Mouse (Mus musculus): ENCODE data around the gene Ceacam16. TPM values are rescaled to one million over a fixed set of nuclear protein-coding genes. Genes with fewer than 3 reads are reported as not detected.

The Ceacam16 gene
- polyA plus RNA-seq, 2 experiments = 0.04 TPM; not detected in 1

- Histone ChIP-seq H3K9ac (replicated peaks) (no peak overlapping the region), H3K27ac (no peak overlapping the region), H3K27me3 (ENCODE audit: control insufficient read depth, insufficient read depth, low read length) (no peaks in the 10 kb centered on the region), H3K36me3 (replicated peaks; ENCODE audit: control insufficient read depth, insufficient read depth, low read depth) (no peaks in the 10 kb centered on the region), H3K4me3 (ENCODE audit: insufficient read depth in 1 of 2, low read depth in 2 of 2, low read length in 2 of 2) (no peak overlapping the region), H3K9me3 (ENCODE audit: control insufficient read depth, low read length) (no peaks in the 10 kb centered on the region), H3K4me2 (ENCODE audit: low read depth) (no peak overlapping the region), H3K4me1 (replicated peaks; ENCODE audit: control insufficient read depth in 2 of 2, insufficient read depth in 2 of 2, low read length in 1 of 2) (no peaks in the 10 kb centered on the region; a peak in 1 of 4 replicates)
- 19% methylated on average over 3 of the region's 3 CpGs for WGBS (ENCODE audit: insufficient replicate concordance)
- ATAC-seq (ENCODE audit: insufficient read depth) (no peak), DNase-seq (ENCODE audit: low read depth in 3 of 3, low spot score in 3 of 3) (no peak)
- no peak for TF ChIP-seq CTCF (IDR thresholded peaks at IDR 0.05; ENCODE audit: low read depth)
- TF ChIP-seq EP300 (IDR thresholded peaks at IDR 0.05; ENCODE audit: low read depth) = no peak
Measured at GRCm38 (mm10) chr7:19836843-19837242, 24.3 kb downstream of the Ceacam16 start.

GRCm38 (mm10) chr7:19834055-19834454, 27.0 kb downstream of the Ceacam16 start:
- H3K4me1 ChIP-seq (replicated peaks; ENCODE audit: control insufficient read depth in 2 of 2, insufficient read depth in 2 of 2, low read length in 1 of 2) = peaks cover 0 to 5% of the 10 kb centered on the region in 2 experiments; a peak in 2 of 4 replicates
- no peaks in the 10 kb centered on the region for H3K9me3 ChIP-seq (ENCODE audit: control insufficient read depth, low read length)
- no peak overlapping the region for H3K4me2 ChIP-seq (ENCODE audit: low read depth)
- no peak overlapping the region for H3K4me3 ChIP-seq (ENCODE audit: insufficient read depth in 1 of 2, low read depth in 2 of 2, low read length in 2 of 2)
- ATAC-seq (ENCODE audit: insufficient read depth) (no peak), DNase-seq (ENCODE audit: low read depth in 3 of 3, low spot score in 3 of 3) (no peak)
- no peak overlapping the region for H3K27ac ChIP-seq
- 46% methylated on average over 3 of the region's 3 CpGs for WGBS (ENCODE audit: insufficient replicate concordance)
- H3K9ac ChIP-seq (replicated peaks) = no peak overlapping the region
- no peaks in the 10 kb centered on the region for H3K27me3 ChIP-seq (ENCODE audit: control insufficient read depth, insufficient read depth, low read length)
- H3K36me3 ChIP-seq (replicated peaks; ENCODE audit: control insufficient read depth, insufficient read depth, low read depth) = no peaks in the 10 kb centered on the region
- peak; percentile 23; the same call in 1 of the 2 replicates for TF ChIP-seq CTCF (IDR thresholded peaks at IDR 0.05; ENCODE audit: low read depth)
- TF ChIP-seq EP300 (IDR thresholded peaks at IDR 0.05; ENCODE audit: low read depth) = no peak

GRCm38 (mm10) chr7:19831837-19832236, 29.3 kb downstream of the Ceacam16 start:
- TF ChIP-seq EP300 (IDR thresholded peaks at IDR 0.05; ENCODE audit: low read depth) (no peak), CTCF (IDR thresholded peaks at IDR 0.05; ENCODE audit: low read depth) (no peak)
- no peak for ATAC-seq (ENCODE audit: insufficient read depth)
- no peak for DNase-seq (ENCODE audit: low read depth in 3 of 3, low spot score in 3 of 3)
- Histone ChIP-seq H3K27ac (no peak overlapping the region), H3K36me3 (replicated peaks; ENCODE audit: control insufficient read depth, insufficient read depth, low read depth) (no peaks in the 10 kb centered on the region), H3K4me3 (ENCODE audit: insufficient read depth in 1 of 2, low read depth in 2 of 2, low read length in 2 of 2) (no peak overlapping the region), H3K4me1 (replicated peaks; ENCODE audit: control insufficient read depth in 2 of 2, insufficient read depth in 2 of 2, low read length in 1 of 2) (peaks cover 0 to 5% of the 10 kb centered on the region in 2 experiments; a peak in 2 of 4 replicates), H3K9me3 (ENCODE audit: control insufficient read depth, low read length) (no peaks in the 10 kb centered on the region), H3K27me3 (ENCODE audit: control insufficient read depth, insufficient read depth, low read length) (no peaks in the 10 kb centered on the region), H3K9ac (replicated peaks) (no peak overlapping the region), H3K4me2 (ENCODE audit: low read depth) (no peak overlapping the region)
- WGBS (ENCODE audit: insufficient replicate concordance) = 47% methylated on average over 9 of the region's 9 CpGs

- Histone ChIP-seq H3K4me3 (ENCODE audit: insufficient read depth in 1 of 2, low read depth in 2 of 2, low read length in 2 of 2) (no peak overlapping the region), H3K27ac (no peak overlapping the region), H3K9ac (replicated peaks) (no peak overlapping the region), H3K27me3 (ENCODE audit: control insufficient read depth, insufficient read depth, low read length) (no peaks in the 10 kb centered on the region), H3K4me2 (ENCODE audit: low read depth) (peak overlapping the region; percentile 6; the same call in 1 of the 2 replicates), H3K9me3 (ENCODE audit: control insufficient read depth, low read length) (no peaks in the 10 kb centered on the region), H3K4me1 (replicated peaks; ENCODE audit: control insufficient read depth in 2 of 2, insufficient read depth in 2 of 2, low read length in 1 of 2) (peaks cover 0 to 5% of the 10 kb centered on the region in 2 experiments; a peak in 2 of 4 replicates), H3K36me3 (replicated peaks; ENCODE audit: control insufficient read depth, insufficient read depth, low read depth) (no peaks in the 10 kb centered on the region)
- ATAC-seq (ENCODE audit: insufficient read depth) (peak; percentile 70), DNase-seq (ENCODE audit: low read depth in 3 of 3, low spot score in 3 of 3) (no peak)
- 18% methylated on average over 13 of the region's 13 CpGs for WGBS (ENCODE audit: insufficient replicate concordance)
- TF ChIP-seq EP300 (IDR thresholded peaks at IDR 0.05; ENCODE audit: low read depth) = no peak
- no peak for TF ChIP-seq CTCF (IDR thresholded peaks at IDR 0.05; ENCODE audit: low read depth)
Measured at GRCm38 (mm10) chr7:19830682-19831156, 30.4 kb downstream of the Ceacam16 start.

GRCm38 (mm10) chr7:19829694-19830093, 31.4 kb downstream of the Ceacam16 start:
- Histone ChIP-seq H3K27ac (no peak overlapping the region), H3K4me3 (ENCODE audit: insufficient read depth in 1 of 2, low read depth in 2 of 2, low read length in 2 of 2) (no peak overlapping the region), H3K9ac (replicated peaks) (no peak overlapping the region), H3K36me3 (replicated peaks; ENCODE audit: control insufficient read depth, insufficient read depth, low read depth) (no peaks in the 10 kb centered on the region), H3K4me1 (replicated peaks; ENCODE audit: control insufficient read depth in 2 of 2, insufficient read depth in 2 of 2, low read length in 1 of 2) (peaks cover 0 to 9% of the 10 kb centered on the region in 2 experiments; a peak in 2 of 4 replicates), H3K4me2 (ENCODE audit: low read depth) (no peak overlapping the region), H3K9me3 (ENCODE audit: control insufficient read depth, low read length) (no peaks in the 10 kb centered on the region), H3K27me3 (ENCODE audit: control insufficient read depth, insufficient read depth, low read length) (no peaks in the 10 kb centered on the region)
- ATAC-seq (ENCODE audit: insufficient read depth) = no peak
- DNase-seq (ENCODE audit: low read depth in 3 of 3, low spot score in 3 of 3) = no peak
- TF ChIP-seq EP300 (IDR thresholded peaks at IDR 0.05; ENCODE audit: low read depth) (no peak), CTCF (IDR thresholded peaks at IDR 0.05; ENCODE audit: low read depth) (no peak)
- 61% methylated on average over 3 of the region's 3 CpGs for WGBS (ENCODE audit: insufficient replicate concordance)
